Mouse (Mus musculus) lung, embryonic 16.5 days (tissue): ENCODE measurements at regions not wholly inside any gene's neighbourhood (a gene's known extent, or its start where the extent isn't known, plus 50 kb on each side); places are given as distances from the start of the nearest gene placed in this dataset.

Experiments
- ATAC-seq: fragments of 200-750 bp; cut with Nextera tagmentation; 2 replicates; pipeline ENCODE4 v1.8.0; 2017; ENCODE audit warnings: low read depth, mild to moderate bottlenecking, moderate library complexity
- H3K27ac ChIP-seq: fragments of 300-500 bp; sonication (generic); 2 replicates; pipeline ENCODE4 v1.5.1; 2014; ENCODE audit warnings: mild to moderate bottlenecking, control low read depth, low read length
- H3K27me3 ChIP-seq: fragments of 300-500 bp; sonication (generic); 2 replicates; pipeline ENCODE4 v1.6.1; 2014; ENCODE audit warnings: low read depth, low read length, mixed read lengths; ENCODE audit not compliant: control insufficient read depth, insufficient read depth
- H3K36me3 ChIP-seq: fragments of 300-500 bp; sonication (generic); 2 replicates; pipeline ENCODE4 v1.6.1; 2014; ENCODE audit warnings: low read length; ENCODE audit not compliant: control insufficient read depth, insufficient read depth
- H3K4me1 ChIP-seq: fragments of 300-500 bp; sonication (generic); replicated peaks from 2 replicates; pipeline ENCODE4 v1.6.1; 2014; ENCODE audit warnings: low read length, mixed read lengths; ENCODE audit not compliant: control insufficient read depth, insufficient read depth
- H3K4me2 ChIP-seq: fragments of 300-500 bp; sonication (generic); 2 replicates; pipeline ENCODE4 v1.6.1; 2014; ENCODE audit warnings: low read depth, low read length, control low read depth
- H3K4me3 ChIP-seq: fragments of 300-500 bp; sonication (generic); 2 replicates; pipeline ENCODE4 v1.5.1; 2014; ENCODE audit warnings: mild to moderate bottlenecking, low read length, control low read depth
- H3K9ac ChIP-seq: fragments of 300-500 bp; sonication (generic); 2 replicates; pipeline ENCODE4 v1.6.1; 2014; ENCODE audit warnings: low read length, control low read depth
- H3K9me3 ChIP-seq: fragments of 300-500 bp; sonication (generic); 2 replicates; pipeline ENCODE4 v1.6.1; 2016; ENCODE audit warnings: low read length; ENCODE audit not compliant: control insufficient read depth
- WGBS: fragments of 180-500 bp; shearing (Covaris S2); extraction: QIAGEN DNeasy Blood & Tissue Kit; methylation state at CpG from one replicate; pipeline ENCODE4 v1.1.7; 2014; 5-methylcytosine and 5-hydroxymethylcytosine counted together

DNA sequence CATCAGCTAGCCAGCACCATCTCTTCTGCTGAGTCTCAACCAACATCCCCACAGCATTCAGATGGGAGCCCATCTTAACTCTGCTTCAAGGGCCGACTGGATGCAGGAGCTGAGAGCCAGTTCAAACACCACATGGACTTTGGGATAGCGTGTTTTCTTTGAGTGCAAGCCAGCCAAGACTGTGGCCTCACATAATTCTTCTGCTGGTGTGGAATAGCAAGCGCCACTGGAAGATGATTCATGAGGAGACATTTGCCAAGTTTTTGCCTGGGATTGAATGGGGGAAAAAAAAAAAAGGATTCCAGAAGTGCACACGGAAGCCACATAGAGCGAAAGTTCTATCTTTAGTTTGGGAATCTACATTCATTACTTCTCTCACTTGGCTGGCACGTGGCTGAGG, 150.7 kb downstream of the Cd83 start:
- Histone ChIP-seq H3K4me1 (no peaks in the 10 kb centered on the region), H3K4me3 (no peak overlapping the region), H3K27me3 (no peaks in the 10 kb centered on the region), H3K4me2 (no peak overlapping the region), H3K27ac (no peak overlapping the region), H3K36me3 (no peaks in the 10 kb centered on the region), H3K9me3 (no peaks in the 10 kb centered on the region), H3K9ac (no peak overlapping the region)
- 42% methylated on average over 6 of the region's 6 CpGs for WGBS
- 0 out of 2 replicates have a peak, but pooled peaks have one; percentile 36 for ATAC-seq

GRCm38 (mm10) chr13:43936504-43936903, 151.9 kb downstream of the Cd83 start:
- Histone ChIP-seq H3K4me3 (no peak overlapping the region), H3K4me1 (no peaks in the 10 kb centered on the region), H3K36me3 (no peaks in the 10 kb centered on the region), H3K27ac (no peak overlapping the region), H3K9me3 (peaks cover 3% of the 10 kb centered on the region; the same call in 1 of the 2 replicates), H3K27me3 (no peaks in the 10 kb centered on the region), H3K4me2 (no peak overlapping the region), H3K9ac (no peak overlapping the region)
- no peak for ATAC-seq
- WGBS = 66% methylated on average over 4 of the region's 4 CpGs

GRCm38 (mm10) chr13:43938611-43939010, 154.0 kb downstream of the Cd83 start:
- H3K9me3 ChIP-seq = peaks cover 3% of the 10 kb centered on the region; the same call in 1 of the 2 replicates
- H3K4me2 ChIP-seq = no peak overlapping the region
- H3K4me3 ChIP-seq = no peak overlapping the region
- no peaks in the 10 kb centered on the region for H3K36me3 ChIP-seq
- no peaks in the 10 kb centered on the region for H3K27me3 ChIP-seq
- no peaks in the 10 kb centered on the region for H3K4me1 ChIP-seq
- 56% methylated on average over 7 of the region's 7 CpGs for WGBS
- H3K9ac ChIP-seq = no peak overlapping the region
- no peak overlapping the region for H3K27ac ChIP-seq
- ATAC-seq = no peak

DNA sequence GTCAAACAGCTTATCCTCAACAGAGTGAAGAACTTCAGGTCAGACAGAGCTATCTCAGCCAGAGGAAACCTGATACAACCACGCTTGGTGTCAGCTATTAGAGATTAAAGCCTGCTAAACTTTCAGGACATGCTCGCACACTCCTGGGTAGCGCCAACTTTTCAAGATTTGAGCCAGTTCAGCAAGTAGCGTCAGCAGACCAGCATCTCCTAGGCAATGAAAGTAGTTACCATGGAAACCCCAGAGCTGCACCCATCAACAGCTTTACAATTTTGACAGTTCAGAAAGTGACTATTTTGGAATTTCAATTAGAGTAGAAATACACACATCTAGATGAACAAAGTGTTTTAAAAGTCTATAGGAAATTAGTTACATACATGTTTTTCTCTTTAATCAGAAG, 154.8 kb downstream of the Cd83 start:
- no peaks in the 10 kb centered on the region for H3K36me3 ChIP-seq
- H3K4me3 ChIP-seq = no peak overlapping the region
- peaks cover 3% of the 10 kb centered on the region; the same call in 1 of the 2 replicates for H3K9me3 ChIP-seq
- ATAC-seq = no peak
- H3K9ac ChIP-seq = no peak overlapping the region
- no peak overlapping the region for H3K27ac ChIP-seq
- 44% methylated on average over 4 of the region's 4 CpGs for WGBS
- no peak overlapping the region for H3K4me2 ChIP-seq
- no peaks in the 10 kb centered on the region for H3K27me3 ChIP-seq
- no peaks in the 10 kb centered on the region for H3K4me1 ChIP-seq

DNA sequence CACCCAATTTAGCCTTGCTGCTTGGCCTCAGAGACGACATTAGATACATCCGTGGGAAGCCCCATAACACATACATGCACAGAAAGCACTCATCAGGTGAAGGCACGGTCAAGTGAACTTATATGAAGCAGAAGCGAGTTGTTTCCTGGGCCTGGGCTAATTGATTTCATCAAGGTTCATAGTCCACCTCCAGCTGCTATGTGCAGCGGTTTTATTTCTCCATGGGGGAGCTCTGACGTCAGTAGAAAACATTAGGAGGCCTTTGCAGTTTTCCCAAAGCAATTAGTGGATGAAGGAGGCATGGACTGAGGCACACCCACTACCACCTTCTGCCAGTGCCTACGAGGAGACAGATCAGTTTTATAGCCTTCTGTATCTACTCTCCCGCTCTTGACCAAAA, 157.2 kb downstream of the Cd83 start:
- H3K27ac ChIP-seq = no peak overlapping the region
- peaks cover 3% of the 10 kb centered on the region; the same call in 1 of the 2 replicates for H3K9me3 ChIP-seq
- 61% methylated on average over 8 of the region's 8 CpGs for WGBS
- H3K4me3 ChIP-seq = no peak overlapping the region
- ATAC-seq = no peak
- no peaks in the 10 kb centered on the region for H3K4me1 ChIP-seq
- H3K27me3 ChIP-seq = no peaks in the 10 kb centered on the region
- H3K9ac ChIP-seq = no peak overlapping the region
- no peaks in the 10 kb centered on the region for H3K36me3 ChIP-seq
- no peak overlapping the region for H3K4me2 ChIP-seq

GRCm38 (mm10) chr13:43948606-43949005, 164.0 kb downstream of the Cd83 start:
- Histone ChIP-seq H3K36me3 (no peaks in the 10 kb centered on the region), H3K4me1 (peaks cover 10% of the 10 kb centered on the region), H3K4me3 (no peak overlapping the region), H3K9ac (no peak overlapping the region), H3K27ac (no peak overlapping the region), H3K9me3 (no peaks in the 10 kb centered on the region), H3K27me3 (no peaks in the 10 kb centered on the region), H3K4me2 (no peak overlapping the region)
- WGBS = 85% methylated on average over 3 of the region's 3 CpGs
- no peak for ATAC-seq

DNA sequence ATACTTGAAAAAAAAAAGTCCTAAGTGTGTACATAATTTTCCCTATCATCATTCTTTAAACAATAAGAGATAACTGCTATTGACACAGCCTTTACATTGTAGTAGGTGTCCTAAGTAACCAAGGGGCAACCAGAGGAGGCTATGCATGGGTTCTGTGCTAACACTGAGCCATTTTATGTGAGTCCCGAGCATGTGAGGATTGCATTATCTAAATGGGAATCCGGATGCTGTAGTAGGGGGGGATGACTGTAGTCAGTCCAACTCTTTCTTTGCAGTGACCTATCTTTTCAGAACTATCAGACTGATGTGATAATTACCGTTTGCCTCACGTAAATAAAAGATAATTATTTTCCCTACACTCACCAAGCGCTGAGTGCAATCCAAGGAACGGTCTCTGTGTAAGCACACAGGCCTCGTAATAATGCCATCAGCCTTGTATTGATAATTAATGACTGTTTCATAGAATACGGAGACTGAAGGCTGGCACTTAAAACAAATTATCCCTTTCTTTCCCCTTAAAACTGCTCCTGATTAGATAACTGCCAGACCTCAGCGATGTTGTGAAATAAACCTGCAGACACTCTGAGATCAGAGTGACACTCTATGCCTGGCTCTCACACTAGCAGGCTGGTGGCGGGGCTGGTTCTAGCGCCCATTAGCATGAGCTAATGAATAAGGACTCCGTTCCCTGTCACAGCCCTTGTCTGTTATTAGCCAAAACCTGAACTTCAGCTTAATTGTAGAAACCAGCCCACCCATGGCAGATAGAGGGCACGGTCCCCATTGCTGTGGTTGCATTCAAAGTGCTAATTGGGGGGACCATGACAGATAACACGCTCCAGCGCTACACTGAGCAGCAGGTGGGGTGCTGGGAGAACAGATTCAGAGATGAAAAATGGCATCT, 165.4 kb downstream of the Cd83 start:
- Histone ChIP-seq H3K9ac (no peak overlapping the region), H3K27ac (no peak overlapping the region), H3K4me1 (peaks cover 10% of the 10 kb centered on the region), H3K27me3 (no peaks in the 10 kb centered on the region), H3K9me3 (no peaks in the 10 kb centered on the region), H3K4me2 (peak overlapping the region; percentile 13; the same call in 1 of the 2 replicates), H3K36me3 (no peaks in the 10 kb centered on the region), H3K4me3 (no peak overlapping the region)
- 34% methylated on average over 15 of the region's 15 CpGs for WGBS
- no peak for ATAC-seq

DNA sequence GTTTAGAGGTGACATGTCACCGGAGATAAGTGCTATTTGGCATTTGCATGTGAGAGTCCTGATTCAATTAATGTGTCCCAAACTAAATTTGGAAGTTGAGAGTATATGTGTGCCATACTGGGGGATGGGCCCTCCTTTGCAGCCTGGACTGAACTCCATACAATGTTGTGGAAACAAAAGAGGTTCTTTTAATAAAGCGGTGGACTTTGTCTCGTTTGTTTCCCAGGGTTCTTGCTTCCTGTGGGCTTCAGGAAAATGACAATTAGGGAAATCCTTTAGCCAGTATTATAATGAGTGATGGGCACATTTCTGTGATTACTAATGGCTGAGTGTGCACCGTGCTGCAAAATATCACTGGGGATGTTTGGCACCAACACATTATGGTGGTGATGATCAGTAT, 167.9 kb downstream of the Cd83 start:
- 60% methylated on average over 4 of the region's 4 CpGs for WGBS
- H3K27ac ChIP-seq = no peak overlapping the region
- H3K4me1 ChIP-seq = peaks cover 10% of the 10 kb centered on the region
- H3K9me3 ChIP-seq = no peaks in the 10 kb centered on the region
- H3K4me3 ChIP-seq = no peak overlapping the region
- no peak overlapping the region for H3K9ac ChIP-seq
- no peaks in the 10 kb centered on the region for H3K27me3 ChIP-seq
- 0 out of 2 replicates have a peak, but pooled peaks have one; percentile 38 for ATAC-seq
- no peak overlapping the region for H3K4me2 ChIP-seq
- no peaks in the 10 kb centered on the region for H3K36me3 ChIP-seq

DNA sequence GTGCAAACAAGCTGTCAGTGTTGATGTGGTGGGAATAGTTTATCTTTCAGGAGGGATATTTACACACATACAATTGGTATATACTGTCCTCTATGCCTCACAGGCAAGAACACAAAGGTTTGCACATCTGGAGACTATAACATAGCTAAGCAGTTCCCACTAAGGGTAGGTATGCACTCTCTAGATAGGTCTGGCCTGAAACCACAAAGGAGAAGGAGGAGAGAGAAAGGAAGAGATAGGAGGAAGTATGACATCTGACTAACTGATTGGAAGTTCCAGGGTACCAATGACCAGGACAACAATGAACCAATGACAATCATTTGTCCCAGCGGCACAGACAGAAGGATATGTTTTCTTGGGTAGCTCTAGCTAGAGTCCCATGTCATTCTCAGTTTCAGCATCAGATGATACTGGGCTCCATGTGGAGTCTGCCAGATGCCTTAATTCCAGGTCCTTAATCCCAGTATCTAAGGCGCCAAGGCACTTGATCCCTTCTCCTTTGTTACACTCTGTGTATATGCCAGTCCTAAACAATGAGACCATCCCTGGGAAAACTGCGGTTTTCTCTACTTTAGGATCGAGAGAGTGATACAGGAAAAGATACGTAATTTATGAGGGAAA, 168.5 kb downstream of the Cd83 start:
- Histone ChIP-seq H3K27me3 (no peaks in the 10 kb centered on the region), H3K9me3 (no peaks in the 10 kb centered on the region), H3K27ac (no peak overlapping the region), H3K4me1 (peaks cover 10% of the 10 kb centered on the region), H3K36me3 (no peaks in the 10 kb centered on the region), H3K9ac (no peak overlapping the region), H3K4me3 (no peak overlapping the region), H3K4me2 (no peak overlapping the region)
- WGBS = 82% methylated on average over 5 of the region's 5 CpGs
- ATAC-seq = no peak
